Mouse (Mus musculus) gastrocnemius, postnatal 10 days (tissue): ENCODE measurements around the gene Mus81. TPM values are rescaled to one million over a fixed set of nuclear protein-coding genes. Genes with fewer than 3 reads are reported as not detected.

Source experiments
- DNase-seq: peaks from one replicate; pipeline ENCODE4 v3.0.0; 2021; ENCODE audit warnings: mixed read lengths
- total RNA-seq, 2 experiments: library from RNA; stranded (reverse); gene quantifications; 2 replicates each; pipeline ENCODE4 v1.2.3; 2021

Mus81 gene
- total RNA-seq, 2 experiments from 2014 or later, result 24.7 to 29.9 TPM

DNA sequence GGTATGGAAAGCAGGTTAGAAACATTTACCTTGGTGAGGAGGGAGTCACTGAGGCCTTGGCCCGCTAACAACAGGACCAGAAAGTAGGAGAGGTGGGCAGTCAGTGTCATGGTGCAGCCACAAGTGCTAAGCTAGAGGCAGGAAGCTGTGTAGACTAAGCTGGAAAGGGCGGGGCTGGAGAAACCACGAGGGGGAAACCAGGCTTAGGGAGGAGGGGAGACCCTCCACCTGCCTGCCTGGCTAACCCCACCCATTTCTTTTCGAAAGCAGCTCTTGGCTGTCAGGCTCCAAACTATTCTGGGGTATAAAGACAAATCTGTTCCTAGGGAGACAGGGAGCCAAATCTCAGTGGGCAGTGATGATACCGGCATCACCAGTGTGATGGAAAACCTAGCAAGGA, 19.8 kb downstream of the Mus81 start, which contains the start of gene Ctsw:
Gene Ctsw (minus strand): TSS at position 134 of the 400 bp plus-strand sequence.
- no peak for DNase-seq

DNA sequence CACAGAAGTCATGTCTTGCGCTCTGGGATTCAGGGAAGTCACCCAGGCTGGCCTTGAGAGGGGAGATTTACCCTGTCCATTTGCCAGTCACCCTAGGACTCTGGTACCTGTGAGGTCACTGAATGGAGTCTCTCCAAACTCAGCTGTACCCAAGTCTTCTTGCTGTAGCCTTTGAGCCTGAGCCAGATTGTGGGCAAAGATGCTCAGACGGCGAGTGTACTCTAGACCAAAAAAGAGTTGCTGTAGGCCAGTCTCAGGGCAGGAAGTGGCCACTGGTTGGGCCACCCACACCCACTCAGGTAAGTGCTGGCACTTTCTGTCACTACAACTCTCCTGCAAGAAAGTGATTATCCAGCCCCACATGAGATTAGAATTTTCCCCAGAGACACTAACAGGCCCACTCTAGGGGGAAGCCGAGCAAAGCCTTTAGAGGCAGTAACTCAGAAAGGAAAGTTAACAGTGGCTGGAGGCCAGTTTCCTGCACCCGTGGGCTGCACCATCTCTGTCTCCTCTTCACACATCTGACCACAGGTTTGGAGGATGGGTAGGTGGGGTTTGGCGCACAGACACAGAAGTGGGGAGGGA, 21.2 kb downstream of the Mus81 start:
- no peak for DNase-seq

DNA sequence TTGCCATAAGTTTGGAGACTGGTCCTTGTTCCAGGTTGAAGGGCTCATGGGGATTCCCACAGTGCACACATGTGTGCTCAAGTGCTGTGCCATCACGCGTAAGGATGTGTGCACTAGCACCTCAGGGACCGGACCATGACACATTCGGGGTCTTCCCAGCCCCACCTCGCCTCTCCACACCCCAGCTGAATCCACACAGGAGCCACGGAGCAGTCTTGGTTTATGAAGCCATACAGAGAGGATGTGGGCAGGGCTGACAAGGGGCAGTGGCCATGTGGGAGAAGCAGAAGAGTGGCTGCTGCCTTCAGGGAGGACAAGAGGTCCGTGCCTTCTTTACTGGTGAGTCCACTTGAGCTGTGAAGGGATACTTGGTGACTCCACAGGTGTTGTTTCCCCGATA, 23.2 kb downstream of the Mus81 start:
- no peak for DNase-seq

DNA sequence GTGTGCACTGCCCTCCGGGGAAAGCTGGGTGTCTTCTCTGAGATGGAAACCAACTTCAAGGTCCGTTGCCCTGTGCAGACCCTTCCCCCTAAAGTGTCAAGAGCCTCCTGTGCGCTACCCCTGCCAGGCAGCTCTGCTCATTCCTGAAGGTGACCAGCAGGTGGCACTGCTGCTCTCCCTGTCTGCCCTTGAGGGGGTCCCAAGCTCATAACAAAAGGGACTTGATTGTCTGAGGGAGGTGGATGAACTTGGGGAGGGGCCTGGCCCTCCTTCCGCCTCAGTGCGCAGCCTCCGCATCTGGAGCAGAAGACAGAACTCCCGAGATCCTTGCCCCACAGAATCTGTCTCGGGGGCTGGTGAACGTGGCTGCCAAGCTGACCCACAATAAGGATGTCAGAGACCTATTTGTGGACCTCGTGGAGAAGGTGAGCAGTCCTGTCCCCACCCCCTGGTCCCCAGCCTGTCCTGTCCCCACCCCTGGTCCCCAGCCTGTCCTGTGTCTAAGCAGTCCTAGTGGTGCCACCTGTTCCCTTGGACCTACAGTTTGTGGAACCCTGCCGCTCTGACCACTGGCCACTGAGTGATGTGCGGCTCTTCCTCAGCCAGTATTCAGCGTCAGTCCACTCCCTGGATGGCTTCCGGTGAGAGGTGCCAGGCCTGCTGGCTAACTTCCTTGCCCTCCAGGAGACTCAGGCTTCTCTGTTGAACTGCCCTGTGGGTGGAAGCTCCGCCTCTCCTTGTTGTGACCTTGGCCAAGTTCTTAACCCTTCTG, 24.2 kb downstream of the Mus81 start:
- peak; percentile 53 for DNase-seq

DNA sequence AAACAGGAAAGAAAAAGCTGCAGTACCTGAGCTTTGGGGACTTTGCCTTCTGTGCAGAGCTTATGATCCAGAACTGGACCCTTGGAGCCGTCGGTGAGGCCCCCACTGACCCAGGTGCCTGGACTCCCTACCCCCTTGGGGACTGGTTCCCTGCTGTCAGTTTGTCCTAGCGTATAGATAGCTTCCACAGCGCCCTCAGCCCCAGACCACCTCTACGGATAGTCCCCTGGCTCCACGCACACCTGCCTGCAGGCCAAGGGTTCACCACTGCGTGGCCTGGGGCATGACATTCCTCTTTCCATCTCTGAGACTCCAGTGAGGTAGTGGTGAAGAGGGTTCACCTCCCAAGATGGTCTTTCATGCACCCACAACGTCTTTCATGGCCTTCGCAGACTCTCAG, 25.0 kb downstream of the Mus81 start:
- DNase-seq, result no peak

DNA sequence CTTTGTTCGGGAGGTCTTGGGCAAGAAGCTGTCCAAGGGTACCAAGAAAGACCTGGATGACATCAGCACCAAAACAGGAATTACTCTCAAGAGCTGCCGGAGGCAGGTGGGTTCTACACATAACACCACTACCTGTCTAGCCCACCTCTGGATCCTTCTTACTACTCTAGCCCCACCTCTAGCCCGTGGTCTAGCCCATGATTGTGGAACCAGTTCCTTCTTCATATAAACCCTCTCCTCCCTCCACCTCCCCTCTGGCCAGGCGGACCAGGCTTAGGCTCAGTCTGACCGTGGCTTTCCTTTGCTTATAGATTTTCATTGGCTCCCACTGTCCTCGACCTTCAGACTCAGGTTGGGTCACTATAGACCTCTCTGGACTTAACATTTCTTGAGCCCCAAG, 26.8 kb downstream of the Mus81 start:
- no peak for DNase-seq

DNA sequence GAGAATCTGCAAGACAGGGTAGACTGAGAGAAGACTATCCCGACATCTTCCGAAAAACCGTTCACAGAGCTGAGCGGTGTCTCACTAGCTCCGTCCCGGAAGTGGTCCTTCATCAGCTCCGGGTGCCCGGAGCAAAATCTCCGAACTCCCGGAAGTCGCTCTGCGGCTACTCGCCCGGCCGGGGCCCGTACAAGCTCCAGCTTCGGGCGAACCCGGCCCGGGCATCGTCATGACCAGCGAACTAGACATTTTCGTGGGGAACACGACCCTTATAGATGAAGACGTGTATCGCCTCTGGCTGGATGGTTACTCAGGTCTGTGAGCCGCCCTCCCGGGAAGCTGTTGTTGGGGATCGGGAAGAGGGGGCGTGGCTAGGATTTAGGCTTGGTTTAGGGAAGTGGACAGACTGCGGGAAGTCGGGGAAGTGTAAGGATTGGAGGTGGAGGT, 27.7 kb downstream of the Mus81 start, which contains the start of gene Fibp:
Gene Fibp (plus strand): TSS at position 151 of the 447 bp plus-strand sequence.
- DNase-seq, result peak; percentile 88

DNA sequence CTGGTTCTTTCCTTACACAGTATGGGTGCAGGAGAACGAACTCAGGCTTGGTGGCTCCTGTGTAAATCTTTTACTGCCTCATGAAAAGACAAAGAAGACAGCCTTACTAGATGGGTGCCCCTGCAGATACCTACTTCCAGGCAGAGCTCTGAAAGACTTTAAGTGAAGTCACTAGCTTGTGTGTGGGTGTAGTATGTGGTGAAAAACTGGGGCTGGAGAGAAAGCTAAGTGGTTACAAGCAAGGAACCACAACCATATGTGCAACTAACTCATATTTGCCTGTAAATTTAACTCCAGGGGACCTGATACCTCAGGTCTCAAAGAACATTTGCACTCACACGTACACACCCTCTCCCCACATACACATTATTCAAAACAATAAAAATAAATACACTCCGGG, 28.3 kb downstream of the Mus81 start:
- no peak for DNase-seq

DNA sequence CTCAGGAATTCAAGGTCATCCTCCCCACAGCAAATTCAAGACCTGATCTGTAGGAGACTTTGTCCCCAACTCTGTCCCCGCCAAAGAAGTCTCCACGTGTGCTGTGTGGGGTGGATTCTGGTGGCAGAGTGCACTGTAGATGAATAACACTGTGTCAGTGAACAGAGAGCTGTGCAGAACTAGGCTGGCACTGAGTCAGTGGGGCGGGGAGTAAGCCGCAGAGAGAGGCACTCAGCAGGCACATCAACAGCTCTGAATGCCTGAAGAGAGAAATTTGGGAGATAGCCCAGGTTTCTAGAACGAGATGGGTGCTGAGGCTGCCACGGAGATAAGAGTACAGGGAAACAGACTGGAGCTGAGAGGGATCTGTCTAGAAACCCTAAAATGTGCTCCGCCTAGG, 29.2 kb downstream of the Mus81 start:
- DNase-seq, result no peak

DNA sequence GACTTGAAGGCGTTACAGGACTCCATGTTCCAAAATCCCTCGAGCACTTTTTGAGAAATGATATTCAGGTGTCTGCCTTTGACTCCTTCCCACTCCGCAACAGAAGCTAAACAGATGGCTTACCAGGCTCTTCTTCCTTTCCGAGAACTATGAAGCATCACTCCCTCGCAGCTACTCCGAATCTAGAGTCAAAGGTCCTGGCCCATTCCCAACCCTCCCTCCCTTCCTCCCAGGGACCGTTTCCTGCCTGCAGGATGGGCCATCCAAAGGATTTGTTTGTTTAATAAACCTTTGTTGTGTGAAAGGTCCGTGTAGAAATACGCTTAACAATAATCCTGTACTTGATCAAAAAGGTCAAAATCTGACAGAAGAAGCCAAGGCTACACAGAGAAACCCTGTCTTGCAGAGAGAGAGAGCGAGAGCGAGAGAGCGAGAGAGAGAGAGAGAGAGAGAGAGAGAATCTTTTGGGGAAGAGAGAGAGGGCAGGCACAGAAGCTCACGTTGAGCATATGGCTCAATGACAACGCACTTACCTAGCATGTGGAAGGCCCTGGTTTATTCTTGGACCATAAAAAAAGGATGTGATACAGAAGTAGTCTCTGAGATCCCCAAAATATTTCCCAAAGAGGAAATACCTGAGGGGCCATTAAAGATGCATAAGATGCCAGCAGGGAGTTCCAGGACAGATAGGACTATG, 30.3 kb downstream of the Mus81 start, which contains the start of gene Ccdc85b:
Gene Ccdc85b (minus strand): TSS at position 149 of the 697 bp plus-strand sequence.
- DNase-seq, result no peak

DNA sequence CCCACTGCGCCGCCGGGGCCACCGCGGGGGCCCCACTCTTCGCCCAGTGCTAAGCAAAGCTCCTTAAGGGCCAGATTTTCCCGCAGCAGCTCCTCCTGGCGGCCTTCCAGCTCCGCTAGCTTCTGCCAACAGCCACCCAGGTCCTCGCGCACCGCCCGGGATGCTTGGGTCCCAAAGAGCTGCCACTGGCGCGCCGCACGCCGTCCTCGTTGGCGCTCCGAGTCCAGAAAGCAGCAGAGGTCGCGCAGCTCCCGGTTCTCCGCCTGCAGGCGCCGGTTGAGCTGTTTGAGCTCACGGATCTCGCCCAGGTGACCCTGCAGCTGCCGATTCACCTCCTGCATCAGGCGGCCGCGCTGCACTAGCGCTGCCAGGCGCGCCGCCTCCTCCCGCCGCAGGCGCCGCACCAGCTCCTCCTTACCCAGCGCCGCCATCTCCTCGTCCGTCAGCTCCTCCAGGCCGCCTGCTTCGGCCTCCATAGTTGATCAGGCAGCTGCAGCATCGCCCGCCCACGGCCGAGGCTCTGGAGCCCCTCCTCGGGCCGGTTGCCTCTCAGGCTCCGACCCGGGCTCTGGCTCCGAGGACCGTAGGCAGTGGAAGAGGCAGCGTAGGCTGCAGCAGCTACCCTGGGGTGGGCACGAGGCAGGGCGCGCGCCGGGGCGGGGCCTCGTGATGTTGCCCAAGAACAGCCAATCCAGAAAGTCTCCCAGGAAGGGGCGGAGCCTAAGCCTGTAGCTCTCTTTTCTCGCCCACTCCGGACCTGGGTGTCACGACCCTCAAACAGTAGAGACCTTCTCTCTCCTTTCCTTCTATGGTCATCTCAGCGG, 31.1 kb downstream of the Mus81 start:
- peak; percentile 94 for DNase-seq

DNA sequence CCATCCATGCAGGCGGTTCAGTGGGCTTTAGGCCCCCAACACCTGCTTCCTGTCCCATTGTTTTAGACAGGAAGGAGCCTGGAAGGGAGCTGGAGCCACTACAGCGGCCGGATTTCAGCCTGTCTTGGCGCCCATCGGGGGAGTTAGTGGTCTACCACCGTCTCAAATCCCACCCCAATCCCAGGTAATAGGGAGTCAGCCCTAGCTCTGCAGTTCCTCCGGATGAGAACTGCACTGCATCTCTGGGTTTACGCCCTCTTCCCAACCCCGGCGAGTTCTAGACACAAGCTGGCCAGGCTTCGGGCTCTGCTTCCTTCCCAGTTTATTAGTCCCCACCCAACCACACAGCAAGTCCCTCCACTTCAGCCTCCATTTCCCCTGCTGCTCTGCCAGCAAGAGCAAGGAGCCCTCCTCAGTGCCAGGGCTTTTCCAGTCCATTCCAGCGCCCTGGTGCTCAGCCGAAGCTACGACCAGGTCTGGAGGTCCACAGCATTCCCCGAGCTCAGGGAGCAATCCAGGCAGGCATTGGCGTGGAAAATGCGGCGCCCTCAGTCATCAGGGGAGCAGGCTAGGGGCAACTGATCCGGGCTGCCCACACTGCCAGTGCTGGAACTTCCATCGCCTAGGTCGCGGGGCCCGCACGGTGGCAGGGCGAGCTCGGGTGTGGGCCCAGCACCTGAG, 31.8 kb downstream of the Mus81 start:
- peak; percentile 33 for DNase-seq

DNA sequence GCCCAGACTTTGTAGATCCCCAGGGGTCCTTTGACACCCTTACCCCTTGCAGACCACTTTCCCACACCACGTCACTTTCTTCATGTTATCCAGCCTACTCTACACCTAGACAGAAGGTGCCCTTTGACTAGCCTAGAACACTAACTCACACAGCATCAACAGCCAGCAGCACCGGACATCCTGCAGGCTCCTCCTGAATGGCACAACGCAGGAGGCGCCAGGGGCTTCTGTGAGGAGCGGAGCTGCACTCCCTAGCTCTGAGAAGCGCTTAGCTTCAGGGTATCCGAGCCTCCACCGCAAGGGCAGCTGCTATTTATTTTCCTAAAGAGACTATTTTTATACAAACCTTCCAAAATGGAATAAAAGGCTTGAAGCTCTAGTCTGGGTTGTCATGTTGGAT, 32.6 kb downstream of the Mus81 start:
- DNase-seq, result no peak

DNA sequence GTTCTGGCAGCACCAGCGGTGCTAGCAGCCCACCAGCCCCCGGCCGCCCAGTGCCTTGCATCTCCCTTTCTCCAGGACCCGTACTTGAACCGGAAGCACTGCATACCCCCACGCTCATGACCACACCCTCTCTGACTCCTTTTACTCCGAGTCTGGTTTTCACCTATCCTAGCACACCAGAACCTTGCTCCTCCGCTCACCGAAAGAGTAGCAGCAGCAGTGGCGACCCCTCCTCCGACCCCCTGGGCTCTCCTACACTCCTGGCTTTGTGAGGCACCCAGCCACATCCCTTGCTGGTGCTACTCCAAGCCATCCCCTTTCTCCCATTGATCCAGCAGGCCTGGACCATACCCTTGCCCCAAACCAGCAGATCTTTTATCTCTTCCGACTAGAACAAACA, 33.2 kb downstream of the Mus81 start:
- no peak for DNase-seq

DNA sequence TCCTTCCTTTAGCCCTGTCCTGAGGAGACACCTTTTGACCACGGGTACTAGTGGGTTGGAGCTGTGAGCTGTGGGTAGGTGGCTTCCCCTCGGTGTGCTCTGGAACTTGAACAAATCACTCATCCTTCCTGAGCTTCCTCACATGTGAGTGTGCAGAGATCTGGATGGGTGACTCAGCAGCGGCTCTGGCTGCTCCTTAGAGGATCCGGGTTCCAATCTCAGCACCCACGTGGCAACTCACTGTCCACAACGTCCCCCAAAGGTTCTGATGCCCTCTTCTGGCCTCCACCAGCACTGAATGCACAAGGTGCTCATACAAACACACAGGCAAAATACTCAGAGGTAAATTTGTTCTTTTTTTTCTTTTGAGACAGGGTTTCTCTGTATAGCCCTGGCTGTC, 36.4 kb downstream of the Mus81 start:
- DNase-seq, result no peak

DNA sequence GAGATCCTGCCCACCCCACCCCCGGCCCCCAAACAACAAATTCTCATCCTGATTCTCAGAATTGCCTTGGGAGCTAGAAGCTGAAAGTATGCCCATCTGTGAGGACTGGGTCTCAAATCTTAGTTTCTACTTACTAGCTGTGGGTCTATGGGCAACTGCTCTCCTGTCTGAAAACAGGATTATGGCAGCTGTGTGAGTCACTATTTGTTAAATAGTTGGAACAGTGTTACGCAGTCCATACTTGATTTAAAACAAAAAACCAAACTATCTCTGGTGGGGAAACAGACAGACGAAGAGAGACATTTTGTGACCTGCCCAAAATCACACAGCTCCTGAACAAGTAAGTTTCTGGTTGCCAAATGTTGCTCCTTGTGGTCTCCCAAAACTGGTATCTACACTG, 38.5 kb downstream of the Mus81 start:
- DNase-seq, result no peak

DNA sequence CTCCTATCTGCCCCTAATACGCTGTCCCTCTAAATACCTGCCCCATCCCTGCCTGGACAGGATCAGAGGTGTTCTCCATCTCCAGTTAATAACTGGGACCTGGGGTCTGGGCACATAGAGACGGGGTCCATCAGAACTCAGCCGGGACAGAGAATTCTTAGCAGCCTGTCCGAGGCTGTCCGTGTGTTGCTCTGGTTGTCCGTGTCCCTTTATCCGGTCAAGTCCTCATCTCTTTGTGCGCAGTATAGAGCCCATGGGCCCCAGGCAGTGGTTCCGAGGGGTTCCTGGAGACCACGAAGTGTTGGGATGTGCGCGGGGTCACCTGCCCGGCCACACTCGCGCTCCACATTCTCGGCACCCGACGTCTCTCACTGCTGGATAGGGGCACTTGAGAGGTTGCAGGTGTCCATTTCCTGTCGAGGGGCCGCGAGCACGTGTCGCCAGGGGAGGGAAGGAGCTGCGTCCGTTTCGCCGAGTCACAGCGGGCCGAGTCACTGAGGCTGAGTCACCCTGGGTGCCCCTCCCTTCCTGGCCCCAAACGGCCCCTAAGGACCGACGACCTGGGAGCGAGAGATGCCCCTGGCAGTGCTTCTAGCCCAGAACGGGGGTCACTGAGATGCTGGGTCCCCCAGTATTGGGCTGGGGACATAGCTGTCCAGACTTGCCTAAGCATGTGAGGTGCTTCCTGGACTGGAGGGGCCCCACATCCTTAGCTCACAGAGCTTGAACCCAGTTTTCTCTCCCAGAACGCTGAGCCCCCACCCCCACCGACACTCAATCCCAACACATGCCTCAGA, 39.6 kb downstream of the Mus81 start:
- no peak for DNase-seq

DNA sequence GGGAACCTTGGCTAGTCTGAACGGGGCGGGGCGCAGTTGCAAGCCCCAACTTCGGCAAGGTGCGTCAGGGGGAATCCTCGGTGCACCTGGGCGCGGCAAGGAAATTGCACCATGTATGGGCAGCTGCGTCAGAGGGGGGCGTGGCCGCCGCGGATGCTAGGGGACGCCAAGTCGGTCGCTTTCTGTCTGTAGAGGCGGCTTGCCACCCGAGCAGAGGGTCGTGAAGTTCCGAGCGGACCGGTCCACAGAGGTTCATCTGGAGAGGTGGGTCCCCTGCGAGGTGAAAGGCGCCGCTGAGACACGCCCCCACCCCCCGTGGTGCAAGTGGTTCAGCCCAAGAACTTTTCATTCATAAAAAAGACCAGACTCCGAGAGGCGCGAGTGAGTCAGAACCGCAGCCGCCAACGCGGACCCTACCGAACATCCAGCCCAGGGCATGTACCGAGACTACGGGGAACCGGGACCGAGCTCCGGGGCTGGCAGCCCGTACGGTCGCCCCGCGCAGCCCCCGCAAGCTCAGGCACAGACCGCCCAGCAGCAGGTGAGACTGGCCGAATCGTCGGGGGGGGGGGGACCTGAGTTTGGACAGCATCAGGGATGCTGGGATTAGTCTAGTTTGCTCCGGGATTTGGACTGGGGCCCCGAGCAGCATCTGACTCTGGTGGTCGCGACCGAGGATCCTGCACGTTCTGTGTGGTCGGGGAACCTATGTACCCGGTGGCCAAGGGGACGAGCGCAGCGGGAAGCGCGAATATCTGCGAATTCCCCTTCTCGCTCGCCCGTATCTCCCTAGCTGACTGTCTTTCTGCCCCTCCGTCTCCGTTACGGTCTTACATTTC, 40.5 kb downstream of the Mus81 start, which contains the start of gene Fosl1:
Gene Fosl1 (plus strand): TSS at position 33 of the 839 bp plus-strand sequence.
- DNase-seq, result peak; percentile 63

DNA sequence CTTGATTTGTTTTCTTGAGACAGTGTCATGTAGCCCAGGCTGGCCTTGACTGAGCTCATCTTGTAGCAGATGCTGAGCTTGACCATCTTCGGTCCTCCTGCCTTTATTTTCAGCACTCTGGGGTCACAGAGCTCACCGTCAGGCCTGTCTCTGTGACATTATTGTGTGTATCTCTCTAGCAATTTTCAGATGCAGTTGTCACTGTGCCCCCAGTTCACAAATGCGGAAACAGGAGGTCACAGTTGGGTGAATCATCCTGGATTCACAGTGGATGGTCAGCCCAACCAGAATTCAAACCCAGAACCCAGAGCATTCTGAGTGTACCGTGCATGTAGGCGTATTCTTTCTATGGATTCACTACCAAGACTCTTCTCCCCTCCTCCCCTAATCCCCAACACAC, 42.5 kb downstream of the Mus81 start:
- DNase-seq, result no peak

DNA sequence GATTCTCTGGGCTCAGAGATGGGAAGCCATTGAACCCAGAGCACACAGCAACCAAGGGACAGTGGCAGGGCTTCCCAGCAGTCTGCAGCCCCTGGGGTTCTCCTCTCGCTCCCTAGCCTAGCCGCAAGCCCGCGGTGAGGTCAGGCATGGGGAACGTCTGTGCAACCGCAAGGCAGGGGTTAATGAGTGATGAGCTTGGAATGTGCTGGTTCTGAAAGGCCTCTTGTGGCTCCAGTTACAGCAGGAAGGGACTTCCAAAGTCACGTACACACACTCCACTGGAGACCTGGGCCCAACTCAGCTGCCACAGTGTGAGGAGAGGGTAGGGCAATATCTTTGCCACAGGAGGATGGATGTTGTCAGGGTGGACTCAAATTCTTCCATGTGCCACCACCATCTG, 43.2 kb downstream of the Mus81 start:
- DNase-seq, result no peak
